Mouse (Mus musculus) limb, embryonic 12.5 days (tissue): ENCODE measurements around the gene Edc3. TPM values are rescaled to one million over a fixed set of nuclear protein-coding genes. Genes with fewer than 3 reads are reported as not detected.

Experiments used
- ATAC-seq: fragments of 200-750 bp; cut with Nextera tagmentation; 2 replicates; pipeline ENCODE4 v1.8.0; 2017; ENCODE audit warnings: low read depth, moderate TSS enrichment; ENCODE audit not compliant: insufficient number of reproducible peaks, insufficient read depth, low FRiP score, low TSS enrichment
- H3K27ac ChIP-seq: fragments of 300-500 bp; sonication (generic); 2 replicates; pipeline ENCODE4 v1.5.1; 2016; ENCODE audit warnings: mild to moderate bottlenecking, moderate library complexity
- H3K27me3 ChIP-seq: fragments of 300-500 bp; sonication (generic); 2 replicates; pipeline ENCODE4 v1.6.1; 2016; ENCODE audit warnings: mild to moderate bottlenecking, moderate library complexity
- H3K36me3 ChIP-seq: fragments of 300-500 bp; sonication (generic); 2 replicates; pipeline ENCODE4 v1.6.1; 2016; ENCODE audit warnings: mild to moderate bottlenecking, moderate library complexity
- H3K4me1 ChIP-seq: fragments of 300-500 bp; sonication (generic); replicated peaks from 2 replicates; pipeline ENCODE4 v1.6.1; 2016
- H3K4me2 ChIP-seq: fragments of 300-500 bp; sonication (generic); 2 replicates; pipeline ENCODE4 v1.6.1; 2016; ENCODE audit warnings: mild to moderate bottlenecking, moderate library complexity
- H3K4me3 ChIP-seq: fragments of 300-500 bp; sonication (generic); replicated peaks from 2 replicates; pipeline ENCODE4 v1.5.1; 2016; ENCODE audit warnings: mild to moderate bottlenecking
- H3K9ac ChIP-seq: fragments of 300-500 bp; sonication (generic); replicated peaks from 2 replicates; pipeline ENCODE4 v1.6.1; 2016; ENCODE audit warnings: mild to moderate bottlenecking, moderate library complexity
- H3K9me3 ChIP-seq: fragments of 300-500 bp; sonication (generic); 2 replicates; pipeline ENCODE4 v1.6.1; 2016; ENCODE audit warnings: mild to moderate bottlenecking, moderate library complexity
- WGBS: fragments of 180-500 bp; shearing (Covaris S2); methylation state at CpG from one replicate; pipeline ENCODE4 v1.1.7; 2016; 5-methylcytosine and 5-hydroxymethylcytosine counted together
- polyA plus RNA-seq: library from polyadenylated mRNA; unstranded; fragments of >200 nt; fragmentation: Nextera tagmentation; extraction: Ambion mirVana; gene quantifications from 2 replicates; pipeline ENCODE4 v1.2.1, GENCODE M21; 2016

The Edc3 gene
- polyA plus RNA-seq: 41.4 and 42.1 TPM in 2 replicates

DNA sequence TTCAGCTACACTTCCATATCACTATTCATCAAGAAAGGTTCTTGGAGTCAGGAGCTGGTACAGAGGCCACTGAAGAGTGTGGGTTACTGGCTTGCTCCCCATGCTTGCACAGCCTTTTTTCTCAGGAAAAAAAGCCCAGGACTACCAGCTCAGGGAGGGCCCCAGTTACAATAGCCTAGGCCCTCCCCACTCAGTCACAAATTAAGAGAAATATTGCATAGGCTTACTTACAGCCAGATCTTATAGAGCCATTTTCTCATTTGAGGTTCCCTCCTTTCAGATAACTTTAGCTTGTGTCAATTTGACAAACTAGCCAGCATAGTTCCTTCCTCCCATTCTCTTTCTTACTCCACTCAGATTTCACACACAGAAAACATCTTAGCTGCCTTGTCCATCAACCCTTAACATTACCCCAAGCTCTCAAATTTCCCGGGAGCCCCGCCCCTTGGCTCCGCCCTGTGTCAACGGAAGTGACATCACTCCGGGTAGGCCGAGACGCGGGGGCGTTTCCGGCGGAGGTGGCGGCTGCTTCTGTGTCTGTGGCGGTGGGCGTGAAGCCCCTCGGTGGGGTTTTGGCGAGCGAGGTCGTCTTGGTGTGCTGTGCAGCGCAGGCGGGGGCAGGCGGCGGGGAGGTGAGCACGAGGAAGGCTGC lies at the start of gene Edc3:
Gene Edc3 (plus strand): TSS at position 473 of the 652 bp plus-strand sequence.
- peak within 1 kb of the TSS; percentile 84 for H3K27ac ChIP-seq

GRCm38 (mm10) chr9:57658970-57659369 lies 49.4 kb upstream of the Edc3 start:
- Histone ChIP-seq H3K9me3 (no peaks in the 10 kb centered on the region), H3K9ac (no peak overlapping the region), H3K4me2 (no peak overlapping the region), H3K27me3 (peaks cover 12% of the 10 kb centered on the region), H3K4me3 (no peak overlapping the region), H3K27ac (no peak overlapping the region), H3K36me3 (no peaks in the 10 kb centered on the region), H3K4me1 (0 out of 2 replicates have a peak, but pooled peaks cover 4% of the 10 kb centered on the region)
- 83% methylated on average over 4 of the region's 4 CpGs for whole genome bisulfite sequencing
- ATAC-seq: no peak

More for the DNA sequence above, at the start of gene Edc3:
- Histone ChIP-seq H3K27me3 (no peaks in the 10 kb centered on the region), H3K4me2 (peak within 1 kb of the TSS; percentile 82), H3K9me3 (0 out of 2 replicates have a peak, but pooled peaks cover 4% of the 10 kb centered on the region), H3K4me3 (peak within 1 kb of the TSS; percentile 90), H3K36me3 (peaks cover 6% of the 10 kb centered on the region; the same call in 1 of the 2 replicates), H3K9ac (peak within 1 kb of the TSS; percentile 90), H3K4me1 (peaks cover 8% of the 10 kb centered on the region)
- WGBS: under 1% methylated on average over 23 of the region's 23 CpGs
- peak; percentile 91 for ATAC-seq

GRCm38 (mm10) chr9:57659774-57660173 lies 48.6 kb upstream of the Edc3 start:
- Histone ChIP-seq H3K36me3 (no peaks in the 10 kb centered on the region), H3K4me1 (0 out of 2 replicates have a peak, but pooled peaks cover 4% of the 10 kb centered on the region), H3K4me2 (no peak overlapping the region), H3K27ac (no peak overlapping the region), H3K27me3 (peaks cover 4% of the 10 kb centered on the region; the same call in 1 of the 2 replicates), H3K4me3 (no peak overlapping the region), H3K9ac (no peak overlapping the region), H3K9me3 (no peaks in the 10 kb centered on the region)
- ATAC-seq: peak; percentile 75; the same call in 1 of the 2 replicates
- WGBS: 23% methylated on average over 4 of the region's 4 CpGs

DNA sequence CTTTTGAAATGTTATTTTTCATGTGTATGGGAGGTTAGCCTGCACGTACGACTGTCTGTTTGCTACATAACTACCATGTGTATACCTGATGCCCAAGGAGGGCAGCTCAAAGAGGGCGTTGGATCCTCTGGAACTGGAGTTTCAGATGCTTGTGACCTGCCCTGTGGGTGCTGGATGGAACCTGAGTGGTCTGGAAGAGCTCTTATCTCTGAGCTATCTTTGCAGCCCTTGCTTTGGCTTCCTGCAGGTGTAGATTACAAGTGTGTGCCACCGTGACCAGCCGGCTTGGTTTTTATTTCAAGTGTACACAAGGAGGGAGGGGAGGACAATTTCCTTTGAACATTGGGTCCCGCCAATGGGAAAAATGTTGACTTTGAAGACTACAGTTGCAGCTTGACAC lies 47.8 kb upstream of the Edc3 start:
- 77% methylated on average over 6 of the region's 6 CpGs for WGBS
- Histone ChIP-seq H3K9me3 (no peaks in the 10 kb centered on the region), H3K9ac (no peak overlapping the region), H3K27me3 (no peaks in the 10 kb centered on the region), H3K36me3 (no peaks in the 10 kb centered on the region), H3K27ac (no peak overlapping the region), H3K4me2 (no peak overlapping the region), H3K4me1 (0 out of 2 replicates have a peak, but pooled peaks cover 4% of the 10 kb centered on the region), H3K4me3 (no peak overlapping the region)
- ATAC-seq: no peak

DNA sequence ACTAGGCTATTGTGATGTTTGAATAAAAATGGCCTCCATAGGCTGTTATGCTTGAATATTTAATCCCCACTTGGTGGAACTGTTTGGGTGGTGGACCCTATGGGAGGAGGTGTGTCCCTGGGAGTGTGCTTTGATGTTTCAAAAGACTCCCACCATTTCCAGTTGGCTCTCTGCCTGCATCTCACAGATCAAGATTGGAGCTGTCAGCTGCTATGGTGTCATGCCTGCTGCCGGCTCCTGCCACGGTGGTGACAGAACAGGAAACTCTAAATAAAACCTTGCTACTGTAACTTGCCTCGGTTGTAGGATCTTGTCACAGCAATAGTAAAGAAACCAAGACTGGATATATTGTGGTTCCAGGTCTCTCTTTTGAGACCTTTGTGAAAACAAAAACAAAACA lies 46.8 kb upstream of the Edc3 start:
- H3K27me3 ChIP-seq: no peaks in the 10 kb centered on the region

DNA sequence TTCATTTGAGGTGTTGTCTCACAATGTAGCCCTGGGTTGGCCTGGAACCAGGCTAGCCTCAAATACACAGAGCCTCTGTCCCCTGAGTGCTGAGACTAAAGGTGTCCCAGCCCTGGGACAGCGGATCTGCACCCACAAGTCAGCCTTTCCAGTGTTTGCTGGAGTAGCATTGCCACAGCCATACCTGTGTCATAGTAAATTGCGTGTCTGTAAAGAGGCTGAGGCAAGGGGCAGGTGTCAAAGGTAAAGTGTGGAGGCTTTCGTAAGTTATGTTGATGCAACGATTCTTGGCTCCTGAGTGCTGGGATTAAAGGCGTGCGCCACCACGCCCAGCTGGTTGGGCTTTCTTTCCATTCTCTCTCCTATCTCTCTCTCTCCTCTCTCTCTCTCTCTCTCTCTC lies 43.7 kb upstream of the Edc3 start:
- no peak for ATAC-seq
- no peaks in the 10 kb centered on the region for H3K36me3 ChIP-seq
- no peak overlapping the region for H3K9ac ChIP-seq
- 54% methylated on average over 7 of the region's 7 CpGs for WGBS
- H3K4me3 ChIP-seq: no peak overlapping the region
- H3K27ac ChIP-seq: no peak overlapping the region
- no peak overlapping the region for H3K4me2 ChIP-seq
- H3K27me3 ChIP-seq: no peaks in the 10 kb centered on the region; the same call in 1 of the 2 replicates
- no peaks in the 10 kb centered on the region for H3K9me3 ChIP-seq
- no peaks in the 10 kb centered on the region for H3K4me1 ChIP-seq

More for the DNA sequence above, 46.8 kb upstream of the Edc3 start:
- Histone ChIP-seq H3K4me2 (no peak overlapping the region), H3K27ac (no peak overlapping the region), H3K9ac (no peak overlapping the region), H3K9me3 (no peaks in the 10 kb centered on the region), H3K4me1 (no peaks in the 10 kb centered on the region), H3K4me3 (no peak overlapping the region), H3K36me3 (no peaks in the 10 kb centered on the region)
- WGBS: 78% methylated on average over 3 of the region's 3 CpGs
- ATAC-seq: no peak

GRCm38 (mm10) chr9:57666536-57666935 lies 41.8 kb upstream of the Edc3 start:
- no peaks in the 10 kb centered on the region for H3K9me3 ChIP-seq
- no peaks in the 10 kb centered on the region for H3K4me1 ChIP-seq
- H3K4me3 ChIP-seq: no peak overlapping the region
- H3K27ac ChIP-seq: no peak overlapping the region
- no peaks in the 10 kb centered on the region for H3K36me3 ChIP-seq
- ATAC-seq: no peak
- H3K27me3 ChIP-seq: no peaks in the 10 kb centered on the region; the same call in 1 of the 2 replicates
- 84% methylated on average over 8 of the region's 8 CpGs for WGBS
- H3K9ac ChIP-seq: no peak overlapping the region
- no peak overlapping the region for H3K4me2 ChIP-seq

- no peaks in the 10 kb centered on the region for H3K9me3 ChIP-seq
- no peak overlapping the region for H3K4me3 ChIP-seq
- H3K9ac ChIP-seq: no peak overlapping the region
- no peak overlapping the region for H3K4me2 ChIP-seq
- H3K4me1 ChIP-seq: no peaks in the 10 kb centered on the region
- H3K27me3 ChIP-seq: no peaks in the 10 kb centered on the region; the same call in 1 of the 2 replicates
- H3K36me3 ChIP-seq: no peaks in the 10 kb centered on the region
- no peak overlapping the region for H3K27ac ChIP-seq
- ATAC-seq: no peak
- WGBS: 78% methylated on average over 3 of the region's 3 CpGs
Measured at GRCm38 (mm10) chr9:57667136-57667535, 41.2 kb upstream of the Edc3 start.

- H3K27me3 ChIP-seq: no peaks in the 10 kb centered on the region; the same call in 1 of the 2 replicates
- no peak overlapping the region for H3K4me3 ChIP-seq
- WGBS: 65% methylated on average over 11 of the region's 11 CpGs
- H3K4me2 ChIP-seq: no peak overlapping the region
- no peaks in the 10 kb centered on the region for H3K9me3 ChIP-seq
- H3K27ac ChIP-seq: no peak overlapping the region
- no peak for ATAC-seq
- H3K36me3 ChIP-seq: no peaks in the 10 kb centered on the region
- no peak overlapping the region for H3K9ac ChIP-seq
- H3K4me1 ChIP-seq: no peaks in the 10 kb centered on the region
Measured at GRCm38 (mm10) chr9:57667817-57668216, 40.5 kb upstream of the Edc3 start.

DNA sequence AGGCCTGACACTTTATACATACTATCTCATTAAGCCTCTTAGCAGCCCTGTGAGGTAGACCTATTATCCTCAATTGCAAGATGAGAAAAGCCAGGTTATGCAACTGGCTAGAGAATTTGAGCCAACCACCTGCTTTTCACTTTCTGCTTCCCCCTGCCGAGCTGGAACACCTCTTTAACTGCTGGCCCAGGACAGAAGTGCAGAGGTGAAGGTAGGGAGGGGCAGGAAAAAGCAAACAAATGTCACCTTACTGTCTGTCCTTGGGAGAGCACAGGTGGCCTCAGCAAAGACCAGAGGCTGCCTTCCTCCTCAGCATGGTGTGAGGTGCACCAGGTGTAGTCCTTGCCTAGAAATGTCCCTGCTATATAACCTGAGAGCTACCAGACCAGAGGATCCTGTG lies 40.1 kb upstream of the Edc3 start:
- Histone ChIP-seq H3K27me3 (no peaks in the 10 kb centered on the region; the same call in 1 of the 2 replicates), H3K4me2 (no peak overlapping the region), H3K36me3 (no peaks in the 10 kb centered on the region), H3K4me3 (no peak overlapping the region), H3K9me3 (no peaks in the 10 kb centered on the region), H3K4me1 (no peaks in the 10 kb centered on the region), H3K27ac (no peak overlapping the region), H3K9ac (no peak overlapping the region)
- no peak for ATAC-seq
- WGBS: 32% methylated on average over 1 of the region's 1 CpGs

- H3K36me3 ChIP-seq: no peaks in the 10 kb centered on the region
- WGBS: 83% methylated on average over 3 of the region's 3 CpGs
Measured at GRCm38 (mm10) chr9:57669566-57669965, 38.8 kb upstream of the Edc3 start.

More at GRCm38 (mm10) chr9:57669566-57669965, 38.8 kb upstream of the Edc3 start:
- no peak overlapping the region for H3K4me3 ChIP-seq
- H3K4me1 ChIP-seq: no peaks in the 10 kb centered on the region
- H3K27ac ChIP-seq: no peak overlapping the region
- no peak overlapping the region for H3K4me2 ChIP-seq
- no peak for ATAC-seq
- H3K27me3 ChIP-seq: no peaks in the 10 kb centered on the region; the same call in 1 of the 2 replicates
- H3K9me3 ChIP-seq: no peaks in the 10 kb centered on the region
- H3K9ac ChIP-seq: no peak overlapping the region
